9 mouse cellular contexts compared by ENCODE assay signal in genomic region chr11:100735954-100736745, GRCm38 (mm10). TPM values are rescaled to one million over a fixed set of nuclear protein-coding genes. Genes with fewer than 3 reads are reported as not detected.
DNase-seq lines count a peak whose midpoint lies in the region; ATAC-seq and TF ChIP-seq lines count a peak whose summit lies in the region.
"Had no signal": no experiment of that assay in that cellular context is flagged by ENCODE, and none has a peak within 500 bp of the region (broad histone marks: within the 10 kb centered on the region; RNA-seq: fewer than 3 reads in every experiment).

No protein-coding gene starts in this region.

- DNase-seq in embryonic facial prominence, embryonic 10.5 days (ENCODE audit: low spot score): no peak
- DNase-seq in midbrain, embryonic 11.5 days (ENCODE audit: low spot score, missing footprints): no peak
- DNase-seq in limb, embryonic 10.5 days (ENCODE audit: low spot score): no peak
- DNase-seq in right cerebral cortex, postnatal 36 days (ENCODE audit: low spot score in 2 of 2): no peak
- no peak for DNase-seq in right cerebral cortex, postnatal 4 days

- peak; percentile 43 for TF ChIP-seq POLR2A in small intestine, adult 2 months (IDR thresholded peaks at IDR 0.05; ENCODE audit: low read depth, low read length)

- H3K27me3 ChIP-seq in embryonic facial prominence, embryonic 12.5 days: no peaks in the 10 kb centered on the region
- H3K27me3 ChIP-seq in embryonic facial prominence, embryonic 10.5 days (replicated peaks; ENCODE audit: low read depth, poor library complexity, severe bottlenecking): no peaks in the 10 kb centered on the region
- H3K27me3 ChIP-seq in midbrain, embryonic 13.5 days: 0 out of 2 replicates have a peak, but pooled peaks cover 3% of the 10 kb centered on the region
- H3K27me3 ChIP-seq in midbrain, embryonic 11.5 days (ENCODE audit: control insufficient read depth, insufficient read depth, low read length): no peaks in the 10 kb centered on the region
- H3K27me3 ChIP-seq in limb, embryonic 10.5 days (ENCODE audit: low read depth, poor library complexity, severe bottlenecking): no peaks in the 10 kb centered on the region
- no peaks in the 10 kb centered on the region for H3K27me3 ChIP-seq in small intestine, adult 2 months (ENCODE audit: control insufficient read depth, insufficient read depth, low read length)

- ATAC-seq in embryonic facial prominence, embryonic 12.5 days (ENCODE audit: insufficient number of reproducible peaks, insufficient read depth, low FRiP score, low TSS enrichment): no peak
- no peak for ATAC-seq in midbrain, embryonic 13.5 days
- ATAC-seq in midbrain, embryonic 11.5 days (ENCODE audit: low FRiP score): no peak

- WGBS in embryonic facial prominence, embryonic 12.5 days: 83% methylated on average over 14 of the region's 14 CpGs
- 83% methylated on average over 14 of the region's 14 CpGs for WGBS in embryonic facial prominence, embryonic 10.5 days
- WGBS in midbrain, embryonic 13.5 days: 86% methylated on average over 14 of the region's 14 CpGs
- 79% methylated on average over 14 of the region's 14 CpGs for WGBS in midbrain, embryonic 11.5 days
- 78% methylated on average over 14 of the region's 14 CpGs for WGBS in limb, embryonic 10.5 days
- 41% methylated on average over 14 of the region's 14 CpGs for WGBS in small intestine, adult 2 months

- no peak overlapping the region for H3K27ac ChIP-seq in embryonic facial prominence, embryonic 12.5 days
- no peak overlapping the region for H3K27ac ChIP-seq in embryonic facial prominence, embryonic 10.5 days (replicated peaks)
- H3K27ac ChIP-seq in midbrain, embryonic 13.5 days: no peak overlapping the region
- no peak overlapping the region for H3K27ac ChIP-seq in midbrain, embryonic 11.5 days (ENCODE audit: low read depth, low read length)
- H3K27ac ChIP-seq in limb, embryonic 10.5 days: no peak overlapping the region
- peak overlapping the region; percentile 71 for H3K27ac ChIP-seq in small intestine, adult 2 months (ENCODE audit: insufficient read depth, low read depth, low read length)

- no peak for TF ChIP-seq CTCF in small intestine, adult 2 months (IDR thresholded peaks at IDR 0.05; ENCODE audit: extremely low read depth, insufficient read length, insufficient replicate concordance, low read depth, low read length)

- peaks cover 14% of the 10 kb centered on the region for H3K4me1 ChIP-seq in embryonic facial prominence, embryonic 12.5 days
- H3K4me1 ChIP-seq in embryonic facial prominence, embryonic 10.5 days: peaks cover 22% of the 10 kb centered on the region
- peaks cover 27% of the 10 kb centered on the region for H3K4me1 ChIP-seq in midbrain, embryonic 13.5 days (replicated peaks)
- H3K4me1 ChIP-seq in midbrain, embryonic 11.5 days (ENCODE audit: control insufficient read depth, insufficient read depth, low read length): peaks cover 9% of the 10 kb centered on the region
- peaks cover 22% of the 10 kb centered on the region for H3K4me1 ChIP-seq in limb, embryonic 10.5 days
- peaks cover 18% of the 10 kb centered on the region for H3K4me1 ChIP-seq in small intestine, adult 2 months (ENCODE audit: control insufficient read depth, insufficient read depth, insufficient read length, low read length)

- H3K9ac ChIP-seq in embryonic facial prominence, embryonic 12.5 days: no peak overlapping the region
- peak overlapping the region; percentile 23; the same call in 1 of the 2 replicates for H3K9ac ChIP-seq in midbrain, embryonic 13.5 days (replicated peaks)
- no peak overlapping the region; the same call in 1 of the 2 replicates for H3K9ac ChIP-seq in midbrain, embryonic 11.5 days (ENCODE audit: low read length)

- no peak overlapping the region; the same call in 1 of the 2 replicates for H3K4me3 ChIP-seq in embryonic facial prominence, embryonic 12.5 days
- H3K4me3 ChIP-seq in embryonic facial prominence, embryonic 10.5 days: no peak overlapping the region; the same call in none of the 2 replicates
- no peak overlapping the region for H3K4me3 ChIP-seq in midbrain, embryonic 13.5 days (replicated peaks)
- H3K4me3 ChIP-seq in midbrain, embryonic 11.5 days (ENCODE audit: low read depth, low read length): no peak overlapping the region
- H3K4me3 ChIP-seq in limb, embryonic 10.5 days: 0 out of 2 replicates have a peak overlapping the region, but pooled peaks have one; percentile 4
- peak overlapping the region; percentile 61 for H3K4me3 ChIP-seq in small intestine, adult 2 months (ENCODE audit: low read depth, low read length)

- no peaks in the 10 kb centered on the region for H3K9me3 ChIP-seq in embryonic facial prominence, embryonic 12.5 days
- no peaks in the 10 kb centered on the region for H3K9me3 ChIP-seq in embryonic facial prominence, embryonic 10.5 days
- H3K9me3 ChIP-seq in midbrain, embryonic 13.5 days: no peaks in the 10 kb centered on the region
- no peaks in the 10 kb centered on the region for H3K9me3 ChIP-seq in midbrain, embryonic 11.5 days (ENCODE audit: control insufficient read depth, low read length)
- H3K9me3 ChIP-seq in limb, embryonic 10.5 days (replicated peaks): no peaks in the 10 kb centered on the region

- H3K4me2 ChIP-seq in embryonic facial prominence, embryonic 12.5 days (replicated peaks): peak overlapping the region; percentile 84; the same call in 1 of the 2 replicates
- H3K4me2 ChIP-seq in midbrain, embryonic 13.5 days (replicated peaks): peak overlapping the region; percentile 87; the same call in 1 of the 2 replicates
- H3K4me2 ChIP-seq in midbrain, embryonic 11.5 days: no peak overlapping the region

- H3K36me3 ChIP-seq in embryonic facial prominence, embryonic 12.5 days: no peaks in the 10 kb centered on the region; the same call in 1 of the 2 replicates
- peaks cover 25% of the 10 kb centered on the region for H3K36me3 ChIP-seq in embryonic facial prominence, embryonic 10.5 days (replicated peaks)
- peaks cover 14% of the 10 kb centered on the region for H3K36me3 ChIP-seq in midbrain, embryonic 13.5 days
- no peaks in the 10 kb centered on the region for H3K36me3 ChIP-seq in midbrain, embryonic 11.5 days (ENCODE audit: control insufficient read depth, insufficient read depth, low read length)
- H3K36me3 ChIP-seq in limb, embryonic 10.5 days: peaks cover 35% of the 10 kb centered on the region
- peaks cover 4% of the 10 kb centered on the region for H3K36me3 ChIP-seq in small intestine, adult 2 months (ENCODE audit: control insufficient read depth, insufficient read depth, low read length)

RNA-seq across cellular contexts. Expression of gene Rab5c, which starts 1.9 kb away (rescaled TPM):
- polyA plus RNA-seq in embryonic facial prominence, embryonic 12.5 days (2016; fragmentation: Nextera tagmentation; extraction: Ambion mirVana): 18.9 and 26.1 TPM in 2 replicates
- polyA plus RNA-seq in embryonic facial prominence, embryonic 10.5 days (2016; fragmentation: Nextera tagmentation; extraction: Ambion mirVana): 13.0 and 13.1 TPM in 2 replicates
- polyA plus RNA-seq in midbrain, embryonic 13.5 days (2015; fragmentation: Nextera tagmentation; extraction: Ambion mirVana): 27.4 and 29.5 TPM in 2 replicates
- polyA plus RNA-seq in midbrain, embryonic 11.5 days (2014; fragmentation: Nextera tagmentation; extraction: Ambion mirVana): 83.6 and 85.0 TPM in 2 replicates
- 13.1 and 16.8 TPM in 2 replicates for polyA plus RNA-seq in limb, embryonic 10.5 days (2016; fragmentation: Nextera tagmentation; extraction: Ambion mirVana)
- polyA plus RNA-seq in small intestine, adult 2 months (2012; rRNA removed): 186 and 350 TPM in 2 replicates

RNA-seq across cellular contexts. Expression of gene Hspb9, which starts 22.5 kb away (rescaled TPM):
- polyA plus RNA-seq in embryonic facial prominence, embryonic 12.5 days (2016; fragmentation: Nextera tagmentation; extraction: Ambion mirVana): 0.33 TPM in 1 of 2 replicates, not detected in the other
- polyA plus RNA-seq in embryonic facial prominence, embryonic 10.5 days (2016; fragmentation: Nextera tagmentation; extraction: Ambion mirVana): 0.56 TPM in 1 of 2 replicates, not detected in the other
- 0.26 TPM in 1 of 2 replicates, not detected in the other for polyA plus RNA-seq in midbrain, embryonic 13.5 days (2015; fragmentation: Nextera tagmentation; extraction: Ambion mirVana)
- polyA plus RNA-seq in midbrain, embryonic 11.5 days (2014; fragmentation: Nextera tagmentation; extraction: Ambion mirVana): 0.47 and 0.52 TPM in 2 replicates
- 0.31 and 0.56 TPM in 2 replicates for polyA plus RNA-seq in limb, embryonic 10.5 days (2016; fragmentation: Nextera tagmentation; extraction: Ambion mirVana)
- not detected in 2 replicates for polyA plus RNA-seq in small intestine, adult 2 months (2012; rRNA removed)

RNA-seq across cellular contexts. Expression of gene Kcnh4, which starts 23.6 kb away (rescaled TPM):
- 0.46 and 0.55 TPM in 2 replicates for polyA plus RNA-seq in embryonic facial prominence, embryonic 12.5 days (2016; fragmentation: Nextera tagmentation; extraction: Ambion mirVana)
- polyA plus RNA-seq in embryonic facial prominence, embryonic 10.5 days (2016; fragmentation: Nextera tagmentation; extraction: Ambion mirVana): 0.64 and 0.71 TPM in 2 replicates
- polyA plus RNA-seq in midbrain, embryonic 13.5 days (2015; fragmentation: Nextera tagmentation; extraction: Ambion mirVana): 8.4 and 8.5 TPM in 2 replicates
- 2.7 and 2.9 TPM in 2 replicates for polyA plus RNA-seq in midbrain, embryonic 11.5 days (2014; fragmentation: Nextera tagmentation; extraction: Ambion mirVana)
- polyA plus RNA-seq in limb, embryonic 10.5 days (2016; fragmentation: Nextera tagmentation; extraction: Ambion mirVana): not detected in 2 replicates
- polyA plus RNA-seq in small intestine, adult 2 months (2012; rRNA removed): 0.04 TPM in 1 of 2 replicates, not detected in the other
- polyA plus RNA-seq: C2C12 had no signal

RNA-seq across cellular contexts. Expression of gene Kat2a, which starts 23.9 kb away (rescaled TPM):
- polyA plus RNA-seq in embryonic facial prominence, embryonic 12.5 days (2016; fragmentation: Nextera tagmentation; extraction: Ambion mirVana): 71.2 and 72.4 TPM in 2 replicates
- 72.4 and 80.6 TPM in 2 replicates for polyA plus RNA-seq in embryonic facial prominence, embryonic 10.5 days (2016; fragmentation: Nextera tagmentation; extraction: Ambion mirVana)
- 44.5 and 47.7 TPM in 2 replicates for polyA plus RNA-seq in midbrain, embryonic 13.5 days (2015; fragmentation: Nextera tagmentation; extraction: Ambion mirVana)
- 44.4 and 57.2 TPM in 2 replicates for polyA plus RNA-seq in midbrain, embryonic 11.5 days (2014; fragmentation: Nextera tagmentation; extraction: Ambion mirVana)
- polyA plus RNA-seq in limb, embryonic 10.5 days (2016; fragmentation: Nextera tagmentation; extraction: Ambion mirVana): 77.2 and 87.7 TPM in 2 replicates
- polyA plus RNA-seq in small intestine, adult 2 months (2012; rRNA removed): 10.9 and 12.2 TPM in 2 replicates

RNA-seq across cellular contexts. Expression of gene Hcrt, which starts 26.6 kb away (rescaled TPM):
- not detected in 2 replicates for polyA plus RNA-seq in embryonic facial prominence, embryonic 12.5 days (2016; fragmentation: Nextera tagmentation; extraction: Ambion mirVana)
- polyA plus RNA-seq in embryonic facial prominence, embryonic 10.5 days (2016; fragmentation: Nextera tagmentation; extraction: Ambion mirVana): not detected in 2 replicates
- polyA plus RNA-seq in midbrain, embryonic 13.5 days (2015; fragmentation: Nextera tagmentation; extraction: Ambion mirVana): 0.30 TPM in 1 of 2 replicates, not detected in the other
- not detected in 2 replicates for polyA plus RNA-seq in midbrain, embryonic 11.5 days (2014; fragmentation: Nextera tagmentation; extraction: Ambion mirVana)
- not detected in 2 replicates for polyA plus RNA-seq in limb, embryonic 10.5 days (2016; fragmentation: Nextera tagmentation; extraction: Ambion mirVana)
- polyA plus RNA-seq in small intestine, adult 2 months (2012; rRNA removed): not detected in 2 replicates
- polyA plus RNA-seq: C2C12 had no signal

Comparison
In these comparisons a context has a peak if more than half of its experiments do, and no peak if none do; other contexts are left out.
1. H3K4me3 ChIP-seq: peak in limb, embryonic 10.5 days (single experiment) and small intestine, adult 2 months (single experiment); none in embryonic facial prominence, embryonic 12.5 days (single experiment), embryonic facial prominence, embryonic 10.5 days (single experiment), midbrain, embryonic 13.5 days (single experiment) and midbrain, embryonic 11.5 days (single experiment).